Mouse (Mus musculus): ENCODE data around the gene Suclg2.

- TF ChIP-seq CTCF (IDR thresholded peaks at IDR 0.05; ENCODE audit: insufficient read depth, low read length) (no peak), POLR2A (IDR thresholded peaks at IDR 0.05; ENCODE audit: borderline replicate concordance, extremely low read depth, low read depth, low read length) (no peak)
Observed at GRCm38 (mm10) chr6:95491043-95491442, 227.6 kb downstream of the Suclg2 start.
